Mouse (Mus musculus): ENCODE results near the gene Nubp2.

The Nubp2 gene

DNA sequence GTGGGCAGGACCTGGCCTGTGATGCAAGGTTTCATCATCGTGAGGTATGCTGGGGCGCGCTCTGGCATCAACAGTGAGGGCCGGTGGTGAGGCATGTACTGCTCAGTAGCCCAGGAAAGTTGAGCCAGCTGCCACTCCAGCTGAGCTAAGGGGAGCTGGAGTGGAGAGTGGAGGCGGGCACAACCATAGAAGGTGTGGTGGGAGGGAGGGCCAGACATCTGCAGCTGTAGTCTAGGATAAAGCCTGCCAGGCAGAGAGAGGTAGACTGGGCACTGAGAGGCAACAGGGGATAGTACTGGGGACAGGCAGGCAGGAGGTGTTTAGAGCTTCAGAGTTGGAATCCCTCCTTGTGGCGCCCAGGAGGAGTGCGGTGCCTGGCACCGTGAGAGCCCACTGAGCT is 26.1 kb downstream of the Nubp2 start:
- DNase-seq: no peak

DNA sequence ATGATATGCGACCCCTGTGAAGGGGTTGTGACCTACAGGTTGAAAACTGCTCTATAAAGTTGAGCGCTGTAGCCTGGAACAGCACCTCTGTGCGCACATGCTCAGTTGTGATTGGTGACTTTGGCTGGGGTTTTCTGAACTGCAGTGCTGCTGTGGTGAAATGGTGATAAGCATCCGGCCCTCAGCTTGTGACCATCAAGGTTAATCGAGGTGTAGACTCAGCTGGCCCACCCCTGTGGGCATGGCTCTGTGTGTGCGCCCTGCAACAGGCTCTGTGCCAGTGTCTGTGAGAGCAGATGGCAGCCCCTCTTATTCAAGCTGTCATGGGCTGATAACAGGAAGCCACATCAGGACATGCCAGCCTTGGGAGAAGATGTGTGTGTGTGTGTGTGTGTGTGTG is 27.2 kb downstream of the Nubp2 start:
- DNase-seq: no peak

DNA sequence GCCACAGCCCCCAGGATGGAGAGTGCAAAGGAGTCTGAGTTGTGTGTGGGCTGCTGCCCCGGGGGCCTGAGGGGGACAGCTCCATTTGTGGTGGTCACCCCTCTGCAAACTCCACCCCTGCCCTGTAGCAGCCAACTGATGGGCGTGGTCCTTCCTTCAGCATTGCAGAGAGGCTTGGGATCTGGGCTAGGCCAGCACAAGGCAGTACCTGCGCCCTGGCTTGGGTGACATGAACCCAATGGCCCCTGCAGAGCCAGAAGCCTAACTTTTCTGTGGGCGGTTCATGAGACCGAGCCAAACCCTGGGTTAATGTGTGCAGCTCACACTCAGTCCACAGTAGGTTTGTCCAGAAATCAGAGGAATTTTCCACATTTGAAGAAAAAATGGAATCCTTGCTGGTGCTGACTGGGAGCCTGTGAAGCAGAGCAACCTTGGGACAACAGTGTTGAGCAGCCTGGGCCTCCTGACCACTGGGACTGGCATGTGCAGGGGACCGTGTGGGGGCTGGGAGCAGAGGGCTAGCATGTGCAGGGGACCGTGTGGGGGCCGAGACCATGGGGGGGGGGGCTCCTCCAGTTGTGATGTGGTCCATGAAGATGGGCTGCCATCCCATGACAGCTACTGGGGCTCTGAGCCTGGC is 28.2 kb downstream of the Nubp2 start:
- DNase-seq: peak; percentile 81

DNA sequence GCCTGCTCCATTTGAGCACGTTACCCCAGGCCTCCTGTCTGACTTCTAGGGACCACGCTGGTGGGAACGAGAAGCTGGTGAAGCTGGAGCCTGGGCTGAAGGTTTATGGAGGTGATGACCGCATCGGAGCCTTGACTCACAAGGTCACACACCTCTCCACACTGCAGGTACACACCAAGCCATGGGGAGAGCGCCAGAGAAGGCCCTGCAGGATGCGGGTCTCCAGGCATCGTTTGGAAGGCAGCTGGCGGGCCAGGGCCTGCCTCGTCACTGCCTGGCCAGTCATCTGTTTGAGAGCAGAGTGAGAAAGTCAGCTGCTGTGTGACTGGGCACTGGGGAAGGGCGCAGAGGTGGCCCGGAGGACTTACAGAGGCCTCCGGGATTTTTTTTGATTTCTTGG is 29.6 kb downstream of the Nubp2 start:
- DNase-seq: no peak

DNA sequence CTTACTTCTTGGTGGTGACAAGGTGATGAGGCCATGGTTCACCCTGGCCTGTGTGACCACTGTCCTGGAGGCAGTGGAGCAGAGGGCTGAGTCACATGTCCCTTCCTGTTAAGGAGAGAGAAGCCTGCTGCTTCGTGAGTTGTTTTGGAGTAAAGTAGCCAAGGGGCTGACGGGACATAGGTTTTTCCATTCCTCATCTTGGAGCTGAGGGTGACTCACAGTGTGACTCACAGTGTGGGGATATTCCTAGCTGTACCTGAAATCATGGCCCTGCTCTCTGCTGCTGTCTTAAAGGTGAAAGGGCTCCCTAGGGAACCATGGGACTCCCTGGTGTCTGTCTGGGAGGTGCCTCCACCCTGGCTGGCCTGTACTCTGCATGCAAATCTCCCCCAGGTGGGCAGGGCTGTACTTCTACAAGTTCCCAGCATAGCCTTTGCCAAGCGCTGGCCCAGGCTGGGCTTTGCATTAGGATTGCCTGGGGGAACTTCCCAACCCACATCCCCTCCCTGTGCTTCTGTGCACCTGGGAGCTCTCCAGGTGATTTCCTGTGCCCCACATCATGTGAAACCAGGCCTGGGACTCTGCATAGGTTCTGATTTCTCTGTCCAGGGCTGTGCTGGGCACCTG is 30.2 kb downstream of the Nubp2 start:
- DNase-seq: no peak

DNA sequence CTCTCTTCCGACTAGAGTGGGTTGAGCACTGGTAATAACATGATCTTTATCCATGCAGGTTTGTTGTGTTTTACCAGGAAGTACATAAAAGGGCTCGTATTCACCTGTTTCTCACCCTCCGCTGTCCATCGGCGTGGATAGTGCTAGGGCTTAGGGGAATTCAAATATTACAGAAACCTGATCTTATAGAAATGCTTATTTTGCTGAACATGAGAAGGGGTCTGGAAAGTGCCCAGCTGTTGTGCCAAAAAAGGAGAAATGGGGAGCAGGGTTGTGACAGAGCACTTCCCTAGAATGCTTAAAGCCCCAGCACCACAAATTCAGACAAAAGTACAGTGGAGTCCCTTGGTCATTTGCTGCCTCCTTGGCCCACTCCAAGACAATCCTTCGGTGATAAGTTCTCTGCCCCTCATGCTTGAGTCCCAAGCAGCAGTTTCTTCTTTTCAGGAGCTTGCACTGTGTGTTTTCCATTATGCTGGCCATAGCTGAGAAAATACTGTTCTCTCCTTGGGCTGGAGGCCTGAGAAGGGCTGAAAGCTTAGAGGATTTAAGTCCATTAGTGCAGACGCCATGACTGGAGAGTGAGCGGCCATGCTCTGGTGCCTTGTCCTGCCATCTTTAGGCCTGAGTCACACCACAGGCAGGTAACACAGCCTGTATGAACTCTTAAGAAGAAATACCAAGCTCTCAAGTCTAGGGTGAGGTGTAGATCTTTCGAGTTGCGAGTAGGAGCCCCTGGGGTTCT is 34.6 kb downstream of the Nubp2 start:
- no peak for DNase-seq

DNA sequence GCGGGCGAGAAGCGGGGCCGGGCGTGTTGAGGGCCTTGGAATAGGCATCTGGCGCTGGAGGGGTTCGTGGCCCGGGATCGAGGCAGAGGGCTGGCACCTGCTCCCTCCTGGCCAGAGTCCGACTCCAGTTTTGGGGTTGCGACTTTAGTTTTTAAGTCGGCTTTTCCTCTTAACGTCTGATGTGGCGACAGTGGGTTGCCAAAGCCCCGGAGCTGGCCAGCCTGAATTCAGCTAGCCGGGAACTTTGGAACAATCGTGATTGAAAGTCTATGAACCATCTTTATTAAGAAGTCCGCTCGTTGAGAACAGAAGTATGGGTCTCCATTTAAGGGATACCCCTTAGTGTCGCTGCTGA is 35.4 kb downstream of the Nubp2 start:
- DNase-seq: no peak

DNA sequence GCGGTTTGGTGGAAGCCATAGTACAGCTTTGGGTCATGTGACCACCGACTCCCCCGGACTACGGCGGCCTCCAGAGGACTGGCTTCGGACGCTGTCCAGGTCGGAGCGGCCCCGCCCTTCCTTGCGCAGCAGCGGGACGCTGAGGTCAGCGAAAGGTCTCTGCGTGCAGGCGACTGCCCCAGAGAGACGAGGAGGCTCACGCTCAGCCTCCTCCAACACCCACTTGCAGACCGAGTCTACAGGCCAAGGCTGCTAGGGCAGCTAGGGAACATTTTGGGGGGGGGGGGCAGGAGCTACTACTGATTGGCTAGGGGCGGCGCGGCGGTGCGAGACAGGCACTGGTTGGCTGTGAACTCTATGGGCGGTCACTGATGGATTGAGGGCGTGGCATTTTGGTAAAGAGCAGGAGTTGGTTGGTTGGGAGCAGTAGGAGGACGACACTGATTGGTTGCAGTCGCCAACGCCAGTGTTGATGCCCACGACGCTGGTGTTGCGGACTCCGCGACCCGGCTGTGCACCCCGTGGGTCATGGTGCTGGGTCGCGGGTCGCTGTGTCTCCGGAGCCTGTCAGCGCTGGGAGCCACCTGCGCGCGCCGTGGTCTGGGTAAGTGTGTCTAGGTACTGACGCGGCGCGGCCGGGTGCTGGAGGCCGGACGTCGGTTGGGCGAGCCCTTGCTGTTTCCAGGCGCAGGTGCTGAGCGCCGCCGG is 35.9 kb downstream of the Nubp2 start, which contains the start of gene Fahd1:
Gene Fahd1 (minus strand): TSS at position 300 of the 708 bp plus-strand sequence.
- peak; percentile 98 for DNase-seq

DNA sequence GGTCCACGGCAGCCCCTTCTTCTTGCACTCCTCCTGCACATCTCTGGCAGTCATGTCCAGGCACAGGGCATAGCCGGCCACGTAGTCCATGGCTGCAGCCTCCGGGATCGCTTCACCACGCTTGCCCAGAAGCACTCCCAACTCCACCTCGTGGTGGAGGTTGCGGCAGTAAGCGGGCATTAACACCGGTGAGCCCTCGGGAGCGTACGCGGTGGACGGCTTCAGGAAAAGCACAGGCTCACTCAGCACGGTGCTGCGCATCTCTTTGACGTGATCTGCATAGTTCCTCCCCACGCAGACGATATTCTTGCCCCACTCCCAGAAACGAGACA is 36.5 kb downstream of the Nubp2 start:
- no peak for DNase-seq

DNA sequence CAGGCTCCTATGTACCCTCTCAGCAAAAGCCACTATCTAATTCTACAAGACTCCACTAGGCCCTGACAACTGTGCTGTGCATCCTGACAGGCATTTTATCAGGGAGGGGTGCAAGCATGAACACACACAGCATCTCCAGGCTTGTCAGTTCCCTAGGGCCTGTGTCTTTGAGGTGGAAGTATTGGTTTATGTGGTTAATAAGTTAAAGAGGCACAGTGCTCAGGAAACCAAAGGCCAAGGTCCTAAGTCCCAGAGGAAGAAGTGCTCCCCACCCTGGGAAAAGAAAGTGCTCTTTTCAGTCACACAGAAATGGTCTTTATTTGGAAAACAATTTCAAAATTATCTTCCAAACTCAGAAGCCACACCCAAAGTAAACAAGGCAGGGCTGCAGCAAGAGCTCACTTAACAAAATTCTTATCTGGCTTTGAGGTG is 37.5 kb downstream of the Nubp2 start:
- peak; percentile 54 for DNase-seq

DNA sequence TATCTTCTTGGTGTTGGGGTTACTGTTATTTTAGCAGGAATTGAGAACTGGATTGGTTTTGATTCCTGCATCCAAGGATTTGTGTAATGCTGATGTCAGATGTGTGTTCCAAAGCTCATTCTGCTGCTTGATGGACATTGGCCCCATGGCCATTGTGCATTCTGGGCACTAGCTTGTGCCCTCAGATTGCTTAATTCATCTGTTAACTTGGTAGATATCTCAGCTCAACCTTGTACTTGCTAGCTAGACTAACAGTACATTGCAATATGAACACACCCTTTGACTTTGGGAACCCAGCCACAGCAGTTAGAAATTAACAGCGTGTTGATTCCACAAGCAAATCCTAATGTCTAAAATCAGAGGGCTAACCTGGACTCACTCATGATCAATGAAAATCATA is 38.8 kb downstream of the Nubp2 start:
- DNase-seq: peak; percentile 66

DNA sequence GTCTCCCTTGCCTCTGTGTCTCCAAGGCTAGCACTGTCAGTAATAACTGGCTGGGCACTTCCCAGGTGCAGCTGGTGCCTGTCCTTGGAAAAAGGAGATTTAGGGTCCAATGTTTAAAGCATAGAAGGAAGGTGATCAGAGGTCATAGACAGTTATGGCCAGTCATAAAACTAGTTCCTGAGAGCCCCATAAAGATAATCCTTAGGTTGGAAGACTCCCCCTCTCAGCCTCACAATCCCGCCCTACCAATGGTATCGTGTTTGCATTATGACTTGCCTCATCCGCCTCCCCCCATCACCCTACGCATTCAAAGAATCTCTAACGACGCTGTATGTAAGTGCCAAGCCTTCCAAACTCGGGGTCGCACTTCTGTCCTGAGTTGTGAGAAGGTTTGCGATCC is 41.6 kb downstream of the Nubp2 start:
- no peak for DNase-seq

DNA sequence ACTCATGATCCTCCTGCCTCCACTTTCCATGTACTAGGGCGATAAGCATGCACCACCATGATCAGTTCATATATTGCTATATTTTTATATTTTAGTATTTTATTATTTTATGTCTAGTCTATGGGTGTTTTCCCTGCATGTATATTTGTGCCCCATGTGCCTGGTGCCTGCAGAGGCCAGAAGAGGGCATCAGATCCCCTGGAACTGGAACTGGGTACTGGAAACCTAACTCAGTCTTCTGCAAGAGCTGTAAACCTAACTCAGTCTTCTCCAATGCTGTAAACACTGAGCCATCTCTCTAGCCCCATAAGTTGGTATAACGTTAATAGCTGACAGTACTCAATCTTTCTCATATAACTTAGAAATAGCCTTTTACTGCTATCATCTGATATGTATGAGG is 43.5 kb downstream of the Nubp2 start:
- no peak for DNase-seq

DNA sequence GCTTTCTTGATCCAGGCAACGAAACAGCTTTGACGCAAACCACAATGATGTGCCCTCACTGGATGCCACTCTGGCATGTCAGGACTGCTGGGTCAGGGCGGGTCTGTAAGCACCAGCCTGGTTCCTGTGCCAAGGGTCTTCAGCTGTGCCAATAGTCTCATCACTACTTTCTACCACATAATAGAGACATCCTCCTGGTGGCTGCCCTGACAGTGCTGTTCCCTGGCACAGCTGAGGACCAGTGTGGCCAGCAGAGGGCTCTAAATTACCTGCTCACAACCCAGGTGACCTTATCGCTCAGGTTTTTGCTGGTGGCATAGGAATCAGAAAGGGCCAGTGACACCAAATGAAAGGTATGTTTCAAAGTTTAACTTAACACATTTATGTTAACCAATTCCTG is 45.0 kb downstream of the Nubp2 start:
- peak; percentile 64 for DNase-seq

DNA sequence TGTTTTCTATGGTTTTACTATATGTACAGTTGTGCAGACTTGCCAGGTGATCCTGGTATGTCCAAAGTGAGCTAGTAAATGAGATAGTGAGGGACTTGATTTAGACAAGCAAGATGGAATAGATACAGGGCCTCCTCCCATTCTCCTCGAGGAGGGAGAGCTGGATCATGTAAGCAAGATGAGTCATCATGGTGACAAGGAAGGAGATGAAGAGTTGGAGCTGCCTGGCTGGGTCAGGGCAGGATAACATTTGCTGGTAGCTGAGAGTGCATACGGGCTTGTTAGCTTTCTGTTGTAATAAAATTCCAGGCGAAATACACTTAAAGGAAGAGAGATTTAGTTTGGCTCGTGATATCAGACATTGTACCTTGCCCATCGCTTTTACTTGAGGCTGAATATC is 45.8 kb downstream of the Nubp2 start:
- DNase-seq: no peak

DNA sequence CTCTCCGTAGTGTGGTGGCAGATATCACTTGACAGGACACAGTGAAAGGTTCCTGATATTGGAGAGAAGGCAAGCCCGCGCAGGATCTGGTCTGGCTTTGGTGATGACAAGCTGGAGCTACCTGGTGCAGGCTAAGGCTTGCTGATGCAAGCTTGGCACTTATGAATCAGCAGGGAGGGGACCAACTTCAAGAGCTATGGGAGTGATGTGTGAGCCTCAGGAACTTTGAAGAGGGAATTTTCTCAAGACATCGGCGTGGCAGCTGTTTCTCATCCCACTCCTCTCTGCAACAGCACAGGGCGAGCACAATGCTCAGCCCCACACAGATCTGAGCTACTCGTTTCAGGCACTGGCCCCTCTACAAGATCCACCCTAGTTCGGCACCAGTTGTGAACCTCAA is 46.3 kb downstream of the Nubp2 start, which contains the start of gene Hagh:
Gene Hagh (plus strand): TSS at position 302 of the 400 bp plus-strand sequence.
- no peak for DNase-seq

Data from kidney, postnatal 14 days (tissue).